Mouse (Mus musculus): ENCODE data around the gene Cdipt. TPM values are rescaled to one million over a fixed set of nuclear protein-coding genes. Genes with fewer than 3 reads are reported as not detected.

Gene Cdipt
- polyA plus RNA-seq, 2 experiments = 32.6 to 36.4 TPM

GRCm38 (mm10) chr7:126965568-126965967 is 10.1 kb upstream of the Cdipt start:
- H3K9ac ChIP-seq (replicated peaks) = no peak overlapping the region
- no peak overlapping the region for H3K4me2 ChIP-seq (ENCODE audit: low read depth)
- H3K36me3 ChIP-seq (replicated peaks; ENCODE audit: control insufficient read depth, insufficient read depth, low read depth) = no peaks in the 10 kb centered on the region
- ATAC-seq (ENCODE audit: insufficient read depth) (no peak), DNase-seq (ENCODE audit: low read depth in 3 of 3, low spot score in 3 of 3) (no peak)
- TF ChIP-seq EP300 (IDR thresholded peaks at IDR 0.05; ENCODE audit: low read depth) = no peak
- no peak for TF ChIP-seq CTCF (IDR thresholded peaks at IDR 0.05; ENCODE audit: low read depth)
- H3K4me1 ChIP-seq (replicated peaks; ENCODE audit: control insufficient read depth in 2 of 2, insufficient read depth in 2 of 2, low read length in 1 of 2) = no peaks in the 10 kb centered on the region
- H3K9me3 ChIP-seq (ENCODE audit: control insufficient read depth, low read length) = no peaks in the 10 kb centered on the region
- no peak overlapping the region for H3K4me3 ChIP-seq (ENCODE audit: insufficient read depth in 1 of 2, low read depth in 2 of 2, low read length in 2 of 2)
- WGBS (ENCODE audit: insufficient replicate concordance) = 39% methylated on average over 3 of the region's 3 CpGs
- H3K27me3 ChIP-seq (ENCODE audit: control insufficient read depth, insufficient read depth, low read length) = no peaks in the 10 kb centered on the region; the same call in 1 of the 2 replicates
- no peak overlapping the region for H3K27ac ChIP-seq

- DNase-seq (ENCODE audit: low read depth in 3 of 3, low spot score in 3 of 3) (no peak), ATAC-seq (ENCODE audit: insufficient read depth) (no peak)
- no peaks in the 10 kb centered on the region for H3K4me1 ChIP-seq (replicated peaks; ENCODE audit: control insufficient read depth in 2 of 2, insufficient read depth in 2 of 2, low read length in 1 of 2)
- no peak overlapping the region for H3K9ac ChIP-seq (replicated peaks)
- WGBS (ENCODE audit: insufficient replicate concordance) = 48% methylated on average over 6 of the region's 6 CpGs
- no peak overlapping the region for H3K4me2 ChIP-seq (ENCODE audit: low read depth)
- H3K4me3 ChIP-seq (ENCODE audit: insufficient read depth in 1 of 2, low read depth in 2 of 2, low read length in 2 of 2) = no peak overlapping the region
- TF ChIP-seq EP300 (IDR thresholded peaks at IDR 0.05; ENCODE audit: low read depth) = no peak
- H3K27me3 ChIP-seq (ENCODE audit: control insufficient read depth, insufficient read depth, low read length) = no peaks in the 10 kb centered on the region; the same call in 1 of the 2 replicates
- H3K36me3 ChIP-seq (replicated peaks; ENCODE audit: control insufficient read depth, insufficient read depth, low read depth) = no peaks in the 10 kb centered on the region
- no peaks in the 10 kb centered on the region for H3K9me3 ChIP-seq (ENCODE audit: control insufficient read depth, low read length)
- no peak overlapping the region for H3K27ac ChIP-seq
These were observed 8.4 kb upstream of the Cdipt start for GRCm38 (mm10) chr7:126967361-126967760.

GRCm38 (mm10) chr7:126975493-126975892 is 221 bp upstream of the Cdipt start:
- H3K9ac ChIP-seq (replicated peaks) = peak overlapping the region; percentile 32
- WGBS (ENCODE audit: insufficient replicate concordance) = 3% methylated on average over 8 of the region's 8 CpGs
- ATAC-seq (ENCODE audit: insufficient read depth) (no peak), DNase-seq (ENCODE audit: low read depth in 3 of 3, low spot score in 3 of 3) (no peak)
- H3K27ac ChIP-seq = no peak overlapping the region; the same call in 1 of the 2 replicates
- peaks cover 10 to 12% of the 10 kb centered on the region in 2 experiments for H3K4me1 ChIP-seq (replicated peaks; ENCODE audit: control insufficient read depth in 2 of 2, insufficient read depth in 2 of 2, low read length in 1 of 2)
- TF ChIP-seq CTCF (IDR thresholded peaks at IDR 0.05; ENCODE audit: low read depth) = no peak
- no peak for TF ChIP-seq EP300 (IDR thresholded peaks at IDR 0.05; ENCODE audit: low read depth)
- no peaks in the 10 kb centered on the region for H3K9me3 ChIP-seq (ENCODE audit: control insufficient read depth, low read length)
- H3K36me3 ChIP-seq (replicated peaks; ENCODE audit: control insufficient read depth, insufficient read depth, low read depth) = peaks cover 22% of the 10 kb centered on the region
- H3K4me2 ChIP-seq (ENCODE audit: low read depth) = peak overlapping the region; percentile 77
- H3K27me3 ChIP-seq (ENCODE audit: control insufficient read depth, insufficient read depth, low read length) = no peaks in the 10 kb centered on the region
- peak overlapping the region; percentile 23 to 70; a peak in 3 of 4 replicates for H3K4me3 ChIP-seq (ENCODE audit: insufficient read depth in 1 of 2, low read depth in 2 of 2, low read length in 2 of 2)

GRCm38 (mm10) chr7:126975950-126976866 is 494 bp downstream of the Cdipt start, which contains the start of gene Cdiptos:
Gene Cdiptos, minus strand, starts transcription at chr7:126976098.
- Histone ChIP-seq H3K4me1 (replicated peaks; ENCODE audit: control insufficient read depth in 2 of 2, insufficient read depth in 2 of 2, low read length in 1 of 2) (peaks cover 10 to 12% of the 10 kb centered on the region in 2 experiments), H3K36me3 (replicated peaks; ENCODE audit: control insufficient read depth, insufficient read depth, low read depth) (peaks cover 22% of the 10 kb centered on the region), H3K9ac (replicated peaks) (peak within 1 kb of the TSS; percentile 81), H3K27ac (peak within 1 kb of the TSS; percentile 77), H3K4me3 (ENCODE audit: insufficient read depth in 1 of 2, low read depth in 2 of 2, low read length in 2 of 2) (peak within 1 kb of the TSS; percentile 70 to 88), H3K4me2 (ENCODE audit: low read depth) (peak within 1 kb of the TSS; percentile 77), H3K9me3 (ENCODE audit: control insufficient read depth, low read length) (no peaks in the 10 kb centered on the region), H3K27me3 (ENCODE audit: control insufficient read depth, insufficient read depth, low read length) (no peaks in the 10 kb centered on the region)
- DNase-seq (ENCODE audit: low read depth in 3 of 3, low spot score in 3 of 3) (peak; percentile 94 to 95 (median 94)), ATAC-seq (ENCODE audit: insufficient read depth) (peak; percentile 94)
- WGBS (ENCODE audit: insufficient replicate concordance) = under 1% methylated on average over 55 of the region's 55 CpGs
- TF ChIP-seq CTCF (IDR thresholded peaks at IDR 0.05; ENCODE audit: low read depth) (peak; percentile 100), EP300 (IDR thresholded peaks at IDR 0.05; ENCODE audit: low read depth) (peak; percentile 47)

DNA sequence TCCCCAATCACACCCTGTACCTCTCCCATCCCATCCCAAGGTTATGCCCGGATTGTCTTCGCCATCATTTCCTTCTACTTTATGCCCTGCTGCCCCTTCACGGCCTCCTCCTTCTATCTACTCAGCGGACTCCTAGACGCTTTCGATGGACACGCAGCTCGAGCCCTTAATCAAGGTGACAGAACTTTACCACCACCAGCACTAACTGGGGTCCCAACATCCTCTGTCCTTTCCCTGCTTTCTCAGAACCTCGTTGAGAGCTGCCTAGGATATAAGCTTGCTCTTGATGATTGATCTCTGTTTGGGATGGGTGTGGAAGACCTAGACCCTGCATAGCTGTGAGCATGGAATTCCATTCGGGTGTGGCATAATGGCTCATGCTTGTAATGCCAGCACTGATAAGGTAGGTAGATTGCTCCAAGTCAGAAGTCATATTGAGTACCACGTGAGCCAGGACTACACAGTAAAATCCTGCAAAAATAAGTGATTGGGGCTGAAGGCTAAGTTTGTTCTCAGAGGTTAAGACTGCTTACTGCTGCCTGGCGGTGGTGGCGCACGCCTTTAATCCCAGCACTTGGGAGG is 1.3 kb downstream of the Cdipt start:
- Histone ChIP-seq H3K9me3 (ENCODE audit: control insufficient read depth, low read length) (no peaks in the 10 kb centered on the region), H3K9ac (replicated peaks) (peak overlapping the region; percentile 81), H3K27me3 (ENCODE audit: control insufficient read depth, insufficient read depth, low read length) (no peaks in the 10 kb centered on the region), H3K4me2 (ENCODE audit: low read depth) (peak overlapping the region; percentile 77), H3K36me3 (replicated peaks; ENCODE audit: control insufficient read depth, insufficient read depth, low read depth) (peaks cover 22% of the 10 kb centered on the region), H3K4me1 (replicated peaks; ENCODE audit: control insufficient read depth in 2 of 2, insufficient read depth in 2 of 2, low read length in 1 of 2) (peaks cover 10 to 12% of the 10 kb centered on the region in 2 experiments), H3K27ac (peak overlapping the region; percentile 77), H3K4me3 (ENCODE audit: insufficient read depth in 1 of 2, low read depth in 2 of 2, low read length in 2 of 2) (peak overlapping the region; percentile 70 to 88)
- ATAC-seq (ENCODE audit: insufficient read depth) = no peak
- 21% methylated on average over 14 of the region's 14 CpGs for WGBS (ENCODE audit: insufficient replicate concordance)
- TF ChIP-seq EP300 (IDR thresholded peaks at IDR 0.05; ENCODE audit: low read depth) = no peak
- no peak for TF ChIP-seq CTCF (IDR thresholded peaks at IDR 0.05; ENCODE audit: low read depth)
- DNase-seq (ENCODE audit: low read depth in 3 of 3, low spot score in 3 of 3) = peak; percentile 19 to 38 (median 23)
